Mouse (Mus musculus): ENCODE data around the gene A430033K04Rik. TPM values are rescaled to one million over a fixed set of nuclear protein-coding genes. Genes with fewer than 3 reads are reported as not detected.

Gene A430033K04Rik
- total RNA-seq (2014; rRNA removed; ENCODE audit: low replicate concordance) (0.61 and 4.1 TPM in 2 replicates), polyA plus RNA-seq (2015; fragmentation: Nextera tagmentation; extraction: Ambion mirVana) (4.9 and 5.6 TPM in 2 replicates)

DNA sequence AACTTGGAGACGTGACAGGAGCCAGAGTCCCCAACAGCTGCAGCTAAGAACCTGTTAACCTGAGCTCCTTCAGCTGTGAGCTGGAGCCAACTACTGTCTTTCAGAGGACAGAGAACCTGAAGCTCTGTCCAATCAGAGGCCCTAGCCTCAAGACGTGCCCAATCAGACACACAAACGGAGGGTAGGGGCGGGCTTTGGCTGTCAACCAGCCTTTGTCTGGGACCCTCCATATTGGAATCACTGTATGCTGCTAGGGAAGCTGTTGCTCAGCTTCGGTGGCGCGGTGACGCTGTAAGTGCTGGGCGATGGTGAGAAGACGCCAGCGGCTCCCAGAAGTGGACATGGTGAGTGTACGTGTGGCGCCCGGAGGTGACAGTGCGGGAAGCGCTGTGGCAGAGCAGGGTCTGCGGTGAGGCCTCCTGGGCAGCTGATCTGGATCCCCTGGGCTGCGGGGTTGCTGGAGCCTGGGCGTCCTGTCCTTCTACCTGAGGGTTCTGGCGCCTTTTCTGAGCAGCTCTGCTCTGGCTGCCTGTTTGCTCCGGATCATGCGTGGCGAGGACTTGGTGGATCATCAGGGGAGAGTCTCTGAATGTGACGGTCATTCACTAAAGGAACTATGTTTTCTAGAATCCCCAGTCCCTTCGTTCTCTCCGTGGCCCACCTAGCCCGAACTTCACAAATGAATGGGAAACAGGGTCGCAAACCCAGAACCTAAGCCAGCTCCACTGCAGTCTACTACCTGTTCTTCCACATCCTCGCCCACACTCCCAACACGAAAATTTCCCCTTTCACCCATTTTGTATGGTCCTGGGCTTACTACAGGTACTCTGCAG is at the start of gene A430033K04Rik:
TSS of gene A430033K04Rik (plus strand) at position 215 of the 833 bp plus-strand sequence.
- Histone ChIP-seq H3K9me3 (replicated peaks; ENCODE audit: control insufficient read depth, low read length) (no peaks in the 10 kb centered on the region), H3K9ac (replicated peaks; ENCODE audit: low read depth, low read length) (peak within 1 kb of the TSS; percentile 91), H3K27ac (ENCODE audit: low read depth) (peak within 1 kb of the TSS; percentile 89), H3K4me1 (ENCODE audit: control insufficient read depth, insufficient read depth) (peaks cover 28% of the 10 kb centered on the region), H3K27me3 (ENCODE audit: control insufficient read depth, insufficient read depth, low read length) (no peaks in the 10 kb centered on the region), H3K4me2 (ENCODE audit: low read depth, low read length) (peak within 1 kb of the TSS; percentile 87), H3K4me3 (ENCODE audit: low read depth, low read length) (peak within 1 kb of the TSS; percentile 81), H3K36me3 (replicated peaks; ENCODE audit: control insufficient read depth, insufficient read depth, low read length) (peaks cover 3% of the 10 kb centered on the region; the same call in 1 of the 2 replicates)
- WGBS, result 1% methylated on average over 30 of the region's 30 CpGs
- ATAC-seq (ENCODE audit: insufficient read depth, low read depth) (peak; percentile 93), DNase-seq (ENCODE audit: low spot score) (peak; percentile 95)
- TF ChIP-seq EP300 (IDR thresholded peaks at IDR 0.05; ENCODE audit: low read depth), result no peak
- no peak for TF ChIP-seq CTCF (IDR thresholded peaks at IDR 0.05; ENCODE audit: low read depth)

DNA sequence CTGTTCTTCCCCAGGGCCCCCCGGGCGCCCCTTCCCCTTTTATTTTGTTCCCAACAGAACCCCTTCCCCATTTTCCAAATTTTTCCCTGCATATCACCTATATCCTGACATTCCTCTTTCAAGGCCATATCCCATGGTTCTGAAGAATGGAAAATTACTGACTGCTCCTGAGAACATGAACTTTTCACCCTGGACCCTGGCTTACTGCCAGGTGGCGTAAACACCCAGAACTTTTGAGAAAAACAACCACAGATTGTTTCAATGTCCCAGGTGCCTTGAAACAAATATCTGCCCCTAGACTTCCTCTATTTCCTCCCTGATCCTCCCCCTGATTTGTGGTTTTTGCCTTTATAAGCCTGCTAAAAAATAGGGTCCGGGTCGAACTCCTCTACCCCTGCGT is 35.3 kb upstream of the A430033K04Rik start:
- H3K4me3 ChIP-seq (ENCODE audit: low read depth, low read length), result no peak overlapping the region
- TF ChIP-seq EP300 (IDR thresholded peaks at IDR 0.05; ENCODE audit: low read depth) (no peak), CTCF (IDR thresholded peaks at IDR 0.05; ENCODE audit: low read depth) (no peak)

DNA sequence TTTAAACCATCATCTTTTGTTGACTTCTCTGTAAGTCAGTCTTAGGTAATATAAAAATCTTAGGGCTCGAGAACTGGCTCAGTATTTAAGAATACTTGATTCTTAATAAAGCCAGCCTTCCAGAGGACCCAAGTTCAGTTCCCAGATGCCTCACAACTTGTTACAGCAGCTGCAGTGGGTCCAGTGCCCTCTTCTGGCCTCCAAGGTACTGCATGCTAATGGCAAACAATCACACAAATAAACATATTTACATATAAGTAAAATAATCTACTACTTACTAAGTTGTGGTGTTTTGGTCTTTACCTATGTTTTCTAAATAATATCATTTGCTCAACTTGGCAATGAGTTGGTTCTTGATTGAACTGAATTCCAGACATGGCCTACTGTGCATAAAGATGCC is 4.3 kb upstream of the A430033K04Rik start:
- H3K4me1 ChIP-seq (ENCODE audit: control insufficient read depth, insufficient read depth), result peaks cover 19% of the 10 kb centered on the region; the same call in 1 of the 2 replicates
- peaks cover 7% of the 10 kb centered on the region; the same call in 1 of the 2 replicates for H3K9me3 ChIP-seq (replicated peaks; ENCODE audit: control insufficient read depth, low read length)
- H3K36me3 ChIP-seq (replicated peaks; ENCODE audit: control insufficient read depth, insufficient read depth, low read length), result peaks cover 47% of the 10 kb centered on the region
- no peak overlapping the region for H3K27ac ChIP-seq (ENCODE audit: low read depth)
- WGBS, result 95% methylated on average over 1 of the region's 1 CpGs
- TF ChIP-seq EP300 (IDR thresholded peaks at IDR 0.05; ENCODE audit: low read depth), result no peak
- TF ChIP-seq CTCF (IDR thresholded peaks at IDR 0.05; ENCODE audit: low read depth), result peak; percentile 31; the same call in 1 of the 2 replicates
- no peak for DNase-seq (ENCODE audit: low spot score)
- no peak for ATAC-seq (ENCODE audit: insufficient read depth, low read depth)
- H3K27me3 ChIP-seq (ENCODE audit: control insufficient read depth, insufficient read depth, low read length), result no peaks in the 10 kb centered on the region
- H3K9ac ChIP-seq (replicated peaks; ENCODE audit: low read depth, low read length), result no peak overlapping the region
- peak overlapping the region; percentile 66 for H3K4me2 ChIP-seq (ENCODE audit: low read depth, low read length)
- peak overlapping the region; percentile 75 for H3K4me3 ChIP-seq (ENCODE audit: low read depth, low read length)

More for the DNA sequence above, 35.3 kb upstream of the A430033K04Rik start:
- Histone ChIP-seq H3K9me3 (replicated peaks; ENCODE audit: control insufficient read depth, low read length) (peaks cover 13% of the 10 kb centered on the region), H3K4me2 (ENCODE audit: low read depth, low read length) (no peak overlapping the region), H3K4me1 (ENCODE audit: control insufficient read depth, insufficient read depth) (no peaks in the 10 kb centered on the region), H3K27ac (ENCODE audit: low read depth) (no peak overlapping the region), H3K27me3 (ENCODE audit: control insufficient read depth, insufficient read depth, low read length) (no peaks in the 10 kb centered on the region), H3K36me3 (replicated peaks; ENCODE audit: control insufficient read depth, insufficient read depth, low read length) (no peaks in the 10 kb centered on the region), H3K9ac (replicated peaks; ENCODE audit: low read depth, low read length) (no peak overlapping the region)
- DNase-seq (ENCODE audit: low spot score), result no peak
- 75% methylated on average over 6 of the region's 6 CpGs for WGBS
- ATAC-seq (ENCODE audit: insufficient read depth, low read depth), result no peak

DNA sequence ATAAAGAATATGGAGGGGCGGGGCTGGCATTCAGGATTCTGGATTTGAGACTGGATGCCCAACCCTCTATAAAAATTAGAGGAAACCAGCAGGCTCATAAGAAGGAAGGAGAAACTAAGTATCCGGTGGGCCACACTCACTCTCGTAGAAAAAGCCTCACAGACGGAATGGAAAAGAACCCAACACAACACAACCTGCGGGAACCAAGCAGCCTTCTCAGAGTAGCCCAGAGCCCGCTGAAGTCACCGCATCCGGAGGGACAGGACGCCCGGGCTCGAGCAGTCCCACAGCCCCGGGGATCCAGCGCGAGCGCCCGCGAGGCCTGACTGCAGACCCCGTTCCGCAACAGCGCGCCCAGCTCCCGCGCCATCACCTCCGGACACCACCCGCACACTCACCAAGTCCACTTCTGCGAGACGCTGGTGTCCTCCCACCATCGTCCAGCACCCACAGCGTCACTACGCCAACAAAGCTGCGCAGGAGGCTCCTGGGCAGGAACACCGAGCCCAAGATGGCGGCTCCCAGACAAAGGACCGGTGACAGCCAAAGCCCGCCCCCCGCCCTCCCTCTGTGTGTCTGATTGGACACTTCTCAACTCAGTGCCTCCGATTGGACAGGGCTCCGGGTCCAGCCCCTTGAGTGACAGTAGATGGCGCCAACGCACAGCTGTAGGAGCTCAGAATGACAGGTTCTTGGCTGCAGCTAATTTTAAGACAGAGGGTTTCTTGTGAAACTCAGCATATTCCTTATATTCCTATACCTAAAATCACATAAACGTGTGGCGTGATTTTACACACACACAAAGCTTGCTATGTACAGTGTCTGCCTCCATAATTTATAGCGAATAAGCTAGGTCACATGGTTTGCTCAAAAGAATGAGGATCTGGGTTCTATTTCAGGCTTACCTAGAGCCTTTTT is 3.2 kb upstream of the A430033K04Rik start, which contains the start of gene Zfp68:
TSS of gene Zfp68 (minus strand) at position 551 of the 918 bp plus-strand sequence.
- peak within 1 kb of the TSS; percentile 75 for H3K4me3 ChIP-seq (ENCODE audit: low read depth, low read length)
- no peaks in the 10 kb centered on the region for H3K9me3 ChIP-seq (replicated peaks; ENCODE audit: control insufficient read depth, low read length)
- H3K4me2 ChIP-seq (ENCODE audit: low read depth, low read length), result peak within 1 kb of the TSS; percentile 66
- TF ChIP-seq EP300 (IDR thresholded peaks at IDR 0.05; ENCODE audit: low read depth) (peak; percentile 65; the same call in 1 of the 2 replicates), CTCF (IDR thresholded peaks at IDR 0.05; ENCODE audit: low read depth) (peak; percentile 28)
- no peaks in the 10 kb centered on the region for H3K27me3 ChIP-seq (ENCODE audit: control insufficient read depth, insufficient read depth, low read length)
- under 1% methylated on average over 43 of the region's 43 CpGs for WGBS
- peak; percentile 95 for ATAC-seq (ENCODE audit: insufficient read depth, low read depth)
- DNase-seq (ENCODE audit: low spot score), result peak; percentile 97
- peaks cover 36% of the 10 kb centered on the region for H3K36me3 ChIP-seq (replicated peaks; ENCODE audit: control insufficient read depth, insufficient read depth, low read length)
- H3K27ac ChIP-seq (ENCODE audit: low read depth), result peak within 1 kb of the TSS; percentile 96
- peaks cover 28% of the 10 kb centered on the region for H3K4me1 ChIP-seq (ENCODE audit: control insufficient read depth, insufficient read depth)
- peak within 1 kb of the TSS; percentile 86 for H3K9ac ChIP-seq (replicated peaks; ENCODE audit: low read depth, low read length)

DNA sequence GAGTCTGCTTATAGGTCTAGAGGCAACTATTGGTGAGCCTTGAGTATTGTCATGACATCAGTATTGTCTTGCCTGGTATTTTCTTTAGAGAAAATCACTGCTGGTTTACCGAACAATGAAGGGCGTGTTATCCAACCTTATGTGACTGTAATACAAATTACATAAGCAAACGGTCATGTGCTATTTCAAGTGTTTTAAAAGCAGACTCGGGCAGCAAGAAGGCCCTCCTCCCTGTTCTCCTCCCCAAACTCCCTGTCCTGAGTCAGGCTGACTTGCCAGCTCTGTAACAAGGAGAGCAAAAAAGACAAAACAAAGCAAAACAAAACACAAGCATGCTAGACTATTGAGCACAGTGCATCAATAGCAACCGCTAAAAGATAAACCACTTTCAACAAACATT is 1.8 kb upstream of the A430033K04Rik start:
- Histone ChIP-seq H3K9me3 (replicated peaks; ENCODE audit: control insufficient read depth, low read length) (no peaks in the 10 kb centered on the region), H3K4me2 (ENCODE audit: low read depth, low read length) (no peak overlapping the region), H3K27me3 (ENCODE audit: control insufficient read depth, insufficient read depth, low read length) (no peaks in the 10 kb centered on the region), H3K4me1 (ENCODE audit: control insufficient read depth, insufficient read depth) (peaks cover 28% of the 10 kb centered on the region), H3K9ac (replicated peaks; ENCODE audit: low read depth, low read length) (no peak overlapping the region), H3K27ac (ENCODE audit: low read depth) (peak overlapping the region; percentile 34; the same call in 1 of the 2 replicates), H3K4me3 (ENCODE audit: low read depth, low read length) (no peak overlapping the region), H3K36me3 (replicated peaks; ENCODE audit: control insufficient read depth, insufficient read depth, low read length) (peaks cover 22% of the 10 kb centered on the region)
- no peak for DNase-seq (ENCODE audit: low spot score)
- no peak for ATAC-seq (ENCODE audit: insufficient read depth, low read depth)
- 69% methylated on average over 5 of the region's 5 CpGs for WGBS
- TF ChIP-seq CTCF (IDR thresholded peaks at IDR 0.05; ENCODE audit: low read depth), result no peak
- no peak for TF ChIP-seq EP300 (IDR thresholded peaks at IDR 0.05; ENCODE audit: low read depth)

Data from heart, postnatal 0 days (tissue).